Mouse (Mus musculus) liver, adult 2 months (tissue): ENCODE data around the gene Yars.

Experiments used
- CTCF ChIP-seq: fragments of 200-500 bp; IDR thresholded peaks from 2 replicates; pipeline ENCODE4 v1.5.1; 2011; ENCODE audit warnings: low read depth, low read length, control low read depth
- POLR2A ChIP-seq: fragments of 200-500 bp; IDR thresholded peaks from 2 replicates; pipeline ENCODE4 v1.6.1; 2011; ENCODE audit warnings: low read length, control low read depth; ENCODE audit not compliant: insufficient read depth; ENCODE audit errors: extremely low read depth

DNA sequence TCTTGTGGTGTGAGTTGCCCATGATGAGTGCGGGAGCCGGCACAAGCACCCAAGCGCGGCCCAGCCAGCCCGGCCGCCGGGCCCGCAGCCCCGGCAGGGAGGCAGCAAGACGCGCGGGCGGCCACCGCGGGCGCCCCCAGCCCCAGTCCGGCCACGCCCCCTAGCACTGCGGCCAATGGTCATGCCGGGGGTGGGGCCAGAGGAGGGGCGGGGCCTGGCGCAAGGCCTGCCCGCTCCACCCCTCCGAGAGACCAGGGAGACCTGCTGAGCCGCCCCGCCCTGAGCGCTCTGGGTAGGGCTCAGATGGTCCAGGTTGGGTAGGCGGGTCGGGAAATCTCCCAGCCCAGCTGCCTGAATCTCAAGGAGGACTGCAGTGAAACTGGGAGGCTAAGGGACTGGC lies 49.5 kb downstream of the Yars start:
- TF ChIP-seq CTCF, result no peak
- no peak for TF ChIP-seq POLR2A
